Mouse (Mus musculus): ENCODE measurements around the gene Pnldc1.

DNA sequence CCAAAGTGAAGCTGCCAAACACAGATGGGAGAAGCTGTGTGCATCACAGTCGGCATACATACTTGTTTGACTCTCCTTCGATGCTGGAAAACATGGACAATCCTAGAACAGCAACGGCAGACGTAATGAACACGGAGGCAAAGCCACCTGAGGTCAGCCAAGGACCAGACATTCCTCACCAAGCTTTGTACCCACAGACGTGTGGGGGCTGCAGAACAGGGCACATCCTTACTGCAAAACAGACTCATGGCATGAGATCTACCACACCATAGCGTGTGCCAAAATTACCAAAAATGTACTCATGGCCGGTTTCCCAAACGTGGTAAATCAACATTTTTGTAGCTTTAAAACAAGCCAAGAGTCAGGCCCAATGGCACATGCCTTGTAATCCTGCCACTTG, 3.6 kb downstream of the Pnldc1 start:
- TF ChIP-seq CTCF (IDR thresholded peaks at IDR 0.05; ENCODE audit: extremely low read depth, insufficient read depth, low read length) (no peak), POLR2A (IDR thresholded peaks at IDR 0.05; ENCODE audit: extremely low read depth, insufficient read depth, low read length) (no peak)

Measured in cortical plate, adult 2 months (tissue).